Mouse (Mus musculus) hindbrain, embryonic 13.5 days (tissue): Measurements from ENCODE around the gene Cel. TPM values are rescaled to one million over a fixed set of nuclear protein-coding genes. Genes with fewer than 3 reads are reported as not detected.

ENCODE experiments used
- ATAC-seq: fragments of 200-750 bp; cut with Nextera tagmentation; 2 replicates; pipeline ENCODE4 v1.8.0; 2017; ENCODE audit warnings: moderate TSS enrichment; ENCODE audit not compliant: low FRiP score
- H3K27ac ChIP-seq: fragments of 300-500 bp; sonication (generic); 2 replicates; pipeline ENCODE4 v1.5.1; 2015; ENCODE audit warnings: inconsistent platforms, mild to moderate bottlenecking, moderate library complexity
- H3K27me3 ChIP-seq: fragments of 300-500 bp; sonication (generic); 2 replicates; pipeline ENCODE4 v1.6.1; 2015; ENCODE audit warnings: mild to moderate bottlenecking, inconsistent platforms
- H3K36me3 ChIP-seq: fragments of 300-500 bp; sonication (generic); 2 replicates; pipeline ENCODE4 v1.6.1; 2015; ENCODE audit warnings: mild to moderate bottlenecking, inconsistent platforms
- H3K4me1 ChIP-seq: fragments of 300-500 bp; sonication (generic); replicated peaks from 2 replicates; pipeline ENCODE4 v1.6.1; 2015; ENCODE audit warnings: inconsistent platforms
- H3K4me2 ChIP-seq: fragments of 300-500 bp; sonication (generic); 2 replicates; pipeline ENCODE4 v1.6.1; 2015; ENCODE audit warnings: inconsistent platforms, mild to moderate bottlenecking, moderate library complexity
- H3K4me3 ChIP-seq: fragments of 300-500 bp; sonication (generic); 2 replicates; pipeline ENCODE4 v1.5.1; 2015; ENCODE audit warnings: mild to moderate bottlenecking, inconsistent platforms
- H3K9ac ChIP-seq: fragments of 300-500 bp; sonication (generic); 2 replicates; pipeline ENCODE4 v1.6.1; 2015; ENCODE audit warnings: mild to moderate bottlenecking, inconsistent platforms
- H3K9me3 ChIP-seq: fragments of 300-500 bp; sonication (generic); 2 replicates; pipeline ENCODE4 v1.6.1; 2016; ENCODE audit warnings: inconsistent platforms
- WGBS: fragments of 180-500 bp; shearing (Covaris S2); methylation state at CpG from one replicate; pipeline ENCODE4 v1.1.7; 2015; 5-methylcytosine and 5-hydroxymethylcytosine counted together
- polyA plus RNA-seq: library from polyadenylated mRNA; unstranded; fragments of >200 nt; fragmentation: Nextera tagmentation; extraction: Ambion mirVana; gene quantifications from 2 replicates; pipeline ENCODE4 v1.2.1, GENCODE M21; 2015

Gene Cel
- polyA plus RNA-seq, 1 experiment from 2014 or later, result 0.08 TPM

GRCm38 (mm10) chr2:28582647-28583353, 19.6 kb upstream of the Cel start:
- H3K36me3 ChIP-seq, result peaks cover 28% of the 10 kb centered on the region
- H3K27ac ChIP-seq, result peak overlapping the region; percentile 95
- ATAC-seq, result peak; percentile 95
- no peaks in the 10 kb centered on the region for H3K9me3 ChIP-seq
- peak overlapping the region; percentile 66 for H3K4me3 ChIP-seq
- peak overlapping the region; percentile 70 for H3K4me2 ChIP-seq
- no peaks in the 10 kb centered on the region for H3K27me3 ChIP-seq
- WGBS, result under 1% methylated on average over 56 of the region's 56 CpGs
- H3K4me1 ChIP-seq, result peaks cover 29% of the 10 kb centered on the region
- H3K9ac ChIP-seq, result peak overlapping the region; percentile 77

- WGBS, result 74% methylated on average over 5 of the region's 5 CpGs
- H3K4me1 ChIP-seq, result peaks cover 21% of the 10 kb centered on the region
- peaks cover 73% of the 10 kb centered on the region for H3K36me3 ChIP-seq
- ATAC-seq, result no peak
- H3K27ac ChIP-seq, result no peak overlapping the region
- H3K4me2 ChIP-seq, result no peak overlapping the region
- H3K27me3 ChIP-seq, result no peaks in the 10 kb centered on the region
- H3K4me3 ChIP-seq, result no peak overlapping the region
- no peaks in the 10 kb centered on the region for H3K9me3 ChIP-seq
- H3K9ac ChIP-seq, result no peak overlapping the region
Measured at GRCm38 (mm10) chr2:28578003-28578402, 14.8 kb upstream of the Cel start.

GRCm38 (mm10) chr2:28576815-28577214, 13.6 kb upstream of the Cel start:
- ATAC-seq, result no peak
- Histone ChIP-seq H3K4me2 (no peak overlapping the region), H3K27me3 (no peaks in the 10 kb centered on the region), H3K4me1 (peaks cover 15% of the 10 kb centered on the region), H3K9me3 (no peaks in the 10 kb centered on the region), H3K27ac (no peak overlapping the region), H3K36me3 (peaks cover 85% of the 10 kb centered on the region), H3K9ac (no peak overlapping the region), H3K4me3 (no peak overlapping the region)
- 92% methylated on average over 3 of the region's 3 CpGs for WGBS

GRCm38 (mm10) chr2:28575341-28575740, 12.1 kb upstream of the Cel start:
- no peak overlapping the region for H3K4me3 ChIP-seq
- peaks cover 95% of the 10 kb centered on the region for H3K36me3 ChIP-seq
- no peak overlapping the region for H3K9ac ChIP-seq
- no peak overlapping the region for H3K4me2 ChIP-seq
- no peak for ATAC-seq
- no peaks in the 10 kb centered on the region for H3K27me3 ChIP-seq
- no peaks in the 10 kb centered on the region for H3K9me3 ChIP-seq
- peaks cover 3% of the 10 kb centered on the region; the same call in 1 of the 2 replicates for H3K4me1 ChIP-seq
- 89% methylated on average over 4 of the region's 4 CpGs for whole genome bisulfite sequencing
- no peak overlapping the region for H3K27ac ChIP-seq

GRCm38 (mm10) chr2:28569903-28570302, 6.7 kb upstream of the Cel start:
- no peak overlapping the region for H3K4me2 ChIP-seq
- ATAC-seq, result no peak
- WGBS, result 76% methylated on average over 2 of the region's 3 CpGs
- no peak overlapping the region for H3K27ac ChIP-seq
- no peak overlapping the region for H3K4me3 ChIP-seq
- no peaks in the 10 kb centered on the region for H3K27me3 ChIP-seq
- H3K9ac ChIP-seq, result no peak overlapping the region
- H3K4me1 ChIP-seq, result no peaks in the 10 kb centered on the region
- H3K9me3 ChIP-seq, result no peaks in the 10 kb centered on the region
- peaks cover 99% of the 10 kb centered on the region for H3K36me3 ChIP-seq

- no peak for ATAC-seq
- H3K4me1 ChIP-seq, result no peaks in the 10 kb centered on the region
- WGBS, result 72% methylated on average over 5 of the region's 5 CpGs
- H3K27ac ChIP-seq, result no peak overlapping the region
- H3K9me3 ChIP-seq, result no peaks in the 10 kb centered on the region
- no peaks in the 10 kb centered on the region for H3K27me3 ChIP-seq
- H3K4me2 ChIP-seq, result no peak overlapping the region
- no peak overlapping the region for H3K9ac ChIP-seq
- peaks cover 70% of the 10 kb centered on the region for H3K36me3 ChIP-seq
- H3K4me3 ChIP-seq, result no peak overlapping the region
Measured at GRCm38 (mm10) chr2:28566545-28566944, 3.3 kb upstream of the Cel start.

- WGBS, result 89% methylated on average over 4 of the region's 4 CpGs
- Histone ChIP-seq H3K27ac (no peak overlapping the region), H3K4me2 (no peak overlapping the region), H3K9ac (no peak overlapping the region), H3K27me3 (no peaks in the 10 kb centered on the region), H3K9me3 (no peaks in the 10 kb centered on the region), H3K4me1 (no peaks in the 10 kb centered on the region), H3K4me3 (no peak overlapping the region), H3K36me3 (peaks cover 48% of the 10 kb centered on the region)
- ATAC-seq, result no peak
Measured at GRCm38 (mm10) chr2:28564380-28564779, 1.2 kb upstream of the Cel start.

- H3K4me1 ChIP-seq, result no peaks in the 10 kb centered on the region
- no peak overlapping the region for H3K4me2 ChIP-seq
- no peak for ATAC-seq
- no peak overlapping the region for H3K27ac ChIP-seq
- H3K27me3 ChIP-seq, result no peaks in the 10 kb centered on the region
- H3K4me3 ChIP-seq, result no peak overlapping the region
- H3K9me3 ChIP-seq, result no peaks in the 10 kb centered on the region
- peaks cover 43% of the 10 kb centered on the region for H3K36me3 ChIP-seq
- no peak overlapping the region for H3K9ac ChIP-seq
Measured at GRCm38 (mm10) chr2:28563830-28564229, 627 bp upstream of the Cel start.

GRCm38 (mm10) chr2:28557452-28557851, 5.8 kb downstream of the Cel start:
- no peak overlapping the region for H3K9ac ChIP-seq
- H3K27ac ChIP-seq, result no peak overlapping the region
- H3K27me3 ChIP-seq, result no peaks in the 10 kb centered on the region
- no peak for ATAC-seq
- peaks cover 40% of the 10 kb centered on the region for H3K36me3 ChIP-seq
- no peaks in the 10 kb centered on the region for H3K4me1 ChIP-seq
- no peak overlapping the region for H3K4me2 ChIP-seq
- 83% methylated on average over 5 of the region's 5 CpGs for WGBS
- no peaks in the 10 kb centered on the region for H3K9me3 ChIP-seq
- H3K4me3 ChIP-seq, result no peak overlapping the region

- no peak overlapping the region for H3K27ac ChIP-seq
- H3K36me3 ChIP-seq, result peaks cover 90% of the 10 kb centered on the region
- H3K27me3 ChIP-seq, result no peaks in the 10 kb centered on the region
- ATAC-seq, result no peak
- H3K4me1 ChIP-seq, result no peaks in the 10 kb centered on the region
- no peak overlapping the region for H3K4me3 ChIP-seq
- no peak overlapping the region for H3K9ac ChIP-seq
- no peaks in the 10 kb centered on the region for H3K9me3 ChIP-seq
- H3K4me2 ChIP-seq, result no peak overlapping the region
- 86% methylated on average over 5 of the region's 5 CpGs for WGBS
Measured at GRCm38 (mm10) chr2:28552301-28552700, 10.9 kb downstream of the Cel start.

- Histone ChIP-seq H3K27me3 (no peaks in the 10 kb centered on the region), H3K4me2 (no peak overlapping the region), H3K27ac (no peak overlapping the region), H3K36me3 (peaks cover 98% of the 10 kb centered on the region), H3K9ac (no peak overlapping the region), H3K4me3 (no peak overlapping the region), H3K4me1 (peaks cover 6% of the 10 kb centered on the region; the same call in 1 of the 2 replicates), H3K9me3 (no peaks in the 10 kb centered on the region)
- WGBS, result 93% methylated on average over 13 of the region's 13 CpGs
- no peak for ATAC-seq
Measured at GRCm38 (mm10) chr2:28549157-28549556, 14.0 kb downstream of the Cel start.

GRCm38 (mm10) chr2:28547237-28548172, 15.7 kb downstream of the Cel start:
- Histone ChIP-seq H3K9me3 (no peaks in the 10 kb centered on the region), H3K27me3 (no peaks in the 10 kb centered on the region), H3K9ac (no peak overlapping the region; the same call in 1 of the 2 replicates), H3K4me1 (peaks cover 6% of the 10 kb centered on the region; the same call in 1 of the 2 replicates), H3K4me3 (no peak overlapping the region), H3K4me2 (no peak overlapping the region), H3K27ac (no peak overlapping the region), H3K36me3 (peaks cover 98% of the 10 kb centered on the region)
- ATAC-seq, result peak; percentile 34
- WGBS, result 49% methylated on average over 11 of the region's 11 CpGs
